Mouse (Mus musculus) thymus, postnatal 4 days (tissue): Measurements from ENCODE around the gene Mettl22.

ENCODE experiments used
- DNase-seq: peaks from one replicate; pipeline ENCODE4 v3.0.0; 2021

The Mettl22 gene

DNA sequence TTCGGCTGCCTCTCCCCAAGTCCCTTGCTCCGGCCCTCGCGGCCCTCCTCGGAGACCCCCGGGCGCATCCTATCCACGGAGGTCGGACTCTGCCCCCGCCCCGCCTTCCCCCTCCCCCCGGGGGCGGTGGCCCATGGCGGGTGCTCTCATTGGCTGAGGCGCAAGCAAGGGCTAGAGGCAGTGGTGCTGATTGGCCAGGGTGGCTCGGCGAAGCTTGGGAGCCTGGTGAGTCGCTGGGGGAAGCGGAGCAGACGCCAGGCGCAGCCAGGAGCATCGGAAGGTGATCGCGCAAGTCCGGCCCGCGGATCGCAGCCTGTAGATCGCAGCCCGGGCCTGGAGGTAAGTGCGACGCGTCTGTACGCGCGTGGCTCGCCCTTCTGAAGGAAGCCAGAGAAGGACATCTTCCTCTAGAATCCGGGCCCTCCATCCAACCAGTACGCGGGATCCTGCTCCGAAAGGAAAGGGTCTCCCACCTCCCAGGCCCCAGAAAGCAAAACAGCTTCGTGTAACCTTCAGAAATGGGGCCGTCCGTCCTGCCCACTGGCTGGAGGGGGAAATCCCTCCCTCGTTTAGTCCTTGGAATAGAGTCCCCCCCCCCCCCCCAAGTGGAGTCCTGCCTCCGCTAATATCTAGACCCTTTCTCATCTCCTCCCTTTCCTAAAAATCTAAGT, 42.8 kb downstream of the Mettl22 start, which contains the start of gene Abat:
Gene Abat (plus strand): TSS at position 194 of the 671 bp plus-strand sequence.
- peak; percentile 78 for DNase-seq

- no peak for DNase-seq
These were observed 43.6 kb downstream of the Mettl22 start for GRCm38 (mm10) chr16:8514180-8514579.

DNA sequence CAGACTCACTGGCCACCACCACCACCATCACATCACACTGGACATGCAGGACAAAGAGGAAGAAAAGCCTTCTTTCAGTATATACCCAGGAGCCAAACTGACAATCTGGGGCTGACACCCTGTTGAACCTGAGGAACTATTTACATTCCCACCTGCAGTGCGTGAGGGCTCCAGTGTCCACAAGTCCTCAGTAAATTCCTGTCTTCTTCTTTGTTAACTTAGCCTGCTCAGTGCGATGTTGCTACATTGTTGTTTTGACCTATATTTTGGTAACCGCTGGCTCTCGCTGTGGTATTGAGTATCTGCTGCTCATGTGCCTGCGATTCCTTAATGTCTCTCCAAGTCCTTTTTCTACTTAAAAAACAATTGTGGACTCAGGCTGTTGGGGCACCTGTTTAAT, 49.9 kb downstream of the Mettl22 start:
- no peak for DNase-seq

GRCm38 (mm10) chr16:8521322-8521721, 50.7 kb downstream of the Mettl22 start:
- no peak for DNase-seq

GRCm38 (mm10) chr16:8523480-8524144, 53.0 kb downstream of the Mettl22 start:
- no peak for DNase-seq

GRCm38 (mm10) chr16:8524163-8524847, 53.7 kb downstream of the Mettl22 start:
- DNase-seq = no peak

GRCm38 (mm10) chr16:8525293-8525692, 54.7 kb downstream of the Mettl22 start:
- no peak for DNase-seq

DNA sequence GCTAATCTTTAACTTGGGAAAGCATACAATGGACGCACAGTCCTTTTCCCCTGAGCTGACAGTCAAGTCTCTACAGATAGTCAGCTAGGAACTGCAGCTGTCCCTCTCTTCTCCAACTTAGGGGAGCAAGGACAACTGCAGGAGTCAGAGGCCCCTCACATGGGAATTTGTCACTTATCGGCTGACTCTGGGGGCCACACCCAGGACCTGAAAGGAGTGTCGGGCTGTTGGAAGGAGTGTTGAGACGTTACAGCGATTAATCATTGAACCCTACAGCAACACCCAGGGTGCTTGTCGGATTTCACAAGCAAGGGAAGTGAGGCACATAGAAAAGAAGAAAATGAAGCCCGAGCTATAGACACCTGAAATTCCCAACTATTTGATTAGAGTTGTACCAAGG, 55.3 kb downstream of the Mettl22 start:
- no peak for DNase-seq

DNA sequence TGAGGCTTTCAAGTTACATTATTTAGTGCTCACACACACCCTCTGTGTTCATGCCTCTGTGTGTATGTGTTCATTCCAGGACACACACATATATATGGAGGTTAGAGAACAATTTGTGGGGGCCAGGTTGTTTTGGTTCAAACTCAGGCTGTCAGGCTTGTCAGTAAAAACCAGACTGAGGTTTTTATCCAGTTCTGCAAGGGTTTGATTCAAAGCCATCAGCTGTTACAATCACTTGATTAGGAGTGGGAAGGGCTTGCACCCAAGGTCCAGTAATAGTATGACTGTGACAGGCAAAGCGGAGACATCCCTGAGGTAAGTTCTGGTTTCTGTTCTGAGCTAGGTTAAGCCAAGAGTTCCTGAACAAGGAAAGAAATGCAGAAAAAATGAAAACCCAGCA, 58.8 kb downstream of the Mettl22 start:
- no peak for DNase-seq

DNA sequence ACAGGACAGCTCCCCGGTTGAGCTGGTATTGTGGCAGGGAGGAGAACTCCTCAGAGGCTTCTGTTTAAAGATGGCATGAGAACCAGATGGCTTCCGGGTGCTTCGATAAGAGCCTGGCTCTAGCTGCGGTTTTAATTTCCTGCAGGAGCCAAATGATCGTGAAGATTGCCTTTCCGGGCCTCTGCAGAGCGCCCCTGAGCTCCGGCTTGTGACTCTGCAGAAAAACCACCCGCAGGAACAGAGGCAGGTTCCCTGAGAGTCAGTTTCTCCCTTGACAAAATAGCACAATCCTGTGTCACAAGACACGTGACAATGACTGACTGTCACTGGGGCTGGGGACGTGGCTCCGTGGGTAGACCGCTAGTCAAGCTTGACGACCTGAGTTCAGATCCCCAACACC, 59.4 kb downstream of the Mettl22 start:
- no peak for DNase-seq

GRCm38 (mm10) chr16:8532461-8532860, 61.9 kb downstream of the Mettl22 start:
- no peak for DNase-seq

DNA sequence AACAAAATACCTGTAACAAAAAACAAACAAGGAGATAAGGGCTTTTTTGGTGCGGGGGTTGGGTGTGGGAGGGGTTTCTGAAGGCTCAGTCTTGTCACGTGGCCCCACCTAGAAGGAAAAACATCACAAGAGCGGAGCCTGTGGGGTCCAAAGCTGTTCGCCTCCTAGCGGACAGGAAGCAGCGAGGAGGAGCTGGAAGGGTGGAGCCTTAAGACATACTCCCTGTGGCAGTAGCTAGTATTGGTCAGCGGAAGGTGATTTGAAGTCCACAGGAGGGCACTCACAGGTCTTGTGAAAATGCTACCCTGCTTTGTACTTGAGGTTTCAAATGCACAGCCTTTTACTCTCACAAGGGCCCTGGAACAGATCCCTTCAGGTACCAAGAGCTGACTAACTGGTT, 62.3 kb downstream of the Mettl22 start:
- DNase-seq = no peak

DNA sequence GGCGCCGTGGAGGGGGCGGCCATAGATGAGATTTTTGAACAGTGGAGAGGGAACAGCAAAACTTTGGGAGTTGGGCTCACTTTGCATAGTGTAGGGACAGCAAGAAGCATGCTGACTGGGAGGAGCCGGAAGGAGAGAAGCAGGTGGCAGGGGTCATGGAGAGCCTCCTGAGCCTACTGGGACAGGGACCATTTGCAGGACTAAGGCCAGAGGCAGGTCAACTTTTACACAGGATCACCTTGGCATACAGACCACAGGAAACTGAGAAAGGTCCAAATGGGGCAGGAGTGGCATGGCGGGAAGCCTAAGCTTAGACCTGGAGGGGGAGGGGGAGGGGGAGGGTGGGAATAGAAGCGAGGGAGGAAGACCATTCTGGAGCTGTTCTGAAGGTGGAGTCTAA, 62.9 kb downstream of the Mettl22 start:
- no peak for DNase-seq

DNA sequence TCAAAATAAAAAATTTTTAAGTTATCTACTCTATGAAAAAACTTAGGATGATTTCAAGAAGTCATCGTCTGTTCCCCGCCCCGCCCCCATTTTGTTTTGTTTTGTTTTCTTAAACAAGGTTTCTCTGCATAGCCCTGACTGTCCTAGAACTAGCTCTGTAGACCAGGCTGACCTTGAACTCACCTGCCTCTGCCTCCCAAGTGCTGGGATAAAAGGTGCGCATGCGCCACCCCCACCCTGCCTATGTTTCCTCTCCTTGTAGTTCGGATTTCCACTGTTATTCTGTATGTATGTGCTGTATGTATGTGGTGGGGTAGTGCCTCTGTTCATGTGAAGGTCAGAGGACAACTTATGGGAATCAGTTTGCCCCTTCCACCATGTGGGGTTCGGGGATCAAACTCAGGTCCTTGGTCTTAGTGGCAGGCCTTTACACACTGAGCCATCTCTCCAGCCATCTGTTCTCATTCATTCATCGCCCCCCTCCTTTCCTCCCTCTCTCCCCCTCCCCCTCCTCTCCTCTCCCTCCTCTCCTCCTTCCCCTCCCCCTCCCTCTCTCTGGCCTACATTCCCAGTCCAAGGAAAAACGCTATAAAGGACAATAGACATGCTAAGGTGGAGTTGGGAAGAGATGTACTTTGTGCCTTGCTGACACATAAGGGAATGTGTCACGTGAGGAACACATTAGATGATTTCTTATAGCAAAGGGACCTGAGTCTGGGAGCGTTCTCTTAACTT, 64.0 kb downstream of the Mettl22 start:
- no peak for DNase-seq

GRCm38 (mm10) chr16:8535411-8535810, 64.8 kb downstream of the Mettl22 start:
- no peak for DNase-seq

GRCm38 (mm10) chr16:8539150-8539865, 68.7 kb downstream of the Mettl22 start:
- DNase-seq = no peak
